Mouse (Mus musculus): ENCODE measurements around the gene Hdac9. TPM values are rescaled to one million over a fixed set of nuclear protein-coding genes. Genes with fewer than 3 reads are reported as not detected.
A peak's percentile ranks its signal among the peaks of the same experiment; 100 is the strongest.

Hdac9 gene
- polyA plus RNA-seq, 1 experiment from 2014 or later, result 7.6 TPM

DNA sequence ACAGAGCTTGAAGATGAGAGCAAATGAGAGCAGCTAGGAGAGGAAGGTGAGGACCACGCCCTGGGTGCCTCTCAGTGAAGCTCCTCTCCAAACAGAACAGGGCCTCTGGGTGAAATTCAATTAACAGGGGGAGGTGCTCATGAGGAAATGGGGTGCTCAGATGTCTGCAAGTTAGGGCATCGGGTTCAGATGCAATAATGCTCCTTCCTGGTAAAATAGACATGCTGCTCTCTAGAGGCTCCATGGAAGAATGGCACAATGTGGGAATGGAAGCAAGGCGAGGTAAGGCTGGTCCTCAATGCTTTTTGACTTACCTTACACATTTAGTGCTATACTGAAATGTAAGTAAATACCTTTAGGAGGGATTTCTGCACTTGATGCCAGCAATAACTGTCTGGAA lies 263.3 kb downstream of the Hdac9 start:
- no peaks in the 10 kb centered on the region for H3K36me3 ChIP-seq (ENCODE audit: insufficient read depth)
- H3K9me3 ChIP-seq (ENCODE audit: low read depth, low read length), result no peaks in the 10 kb centered on the region
- ATAC-seq (ENCODE audit: insufficient read depth) (no peak), DNase-seq (no peak)
- H3K27me3 ChIP-seq (ENCODE audit: insufficient read depth, low read length), result no peaks in the 10 kb centered on the region
- H3K9ac ChIP-seq, result no peak overlapping the region
- H3K4me2 ChIP-seq, result no peak overlapping the region
- no peaks in the 10 kb centered on the region for H3K4me1 ChIP-seq (ENCODE audit: insufficient read depth)
- no peak overlapping the region for H3K27ac ChIP-seq (ENCODE audit: low read depth)
- no peak overlapping the region for H3K4me3 ChIP-seq (ENCODE audit: low read depth, low read length)
- TF ChIP-seq CTCF (IDR thresholded peaks at IDR 0.05; ENCODE audit: low read depth), result peak; percentile 46
- 18% methylated on average over 3 of the region's 3 CpGs for WGBS

DNA sequence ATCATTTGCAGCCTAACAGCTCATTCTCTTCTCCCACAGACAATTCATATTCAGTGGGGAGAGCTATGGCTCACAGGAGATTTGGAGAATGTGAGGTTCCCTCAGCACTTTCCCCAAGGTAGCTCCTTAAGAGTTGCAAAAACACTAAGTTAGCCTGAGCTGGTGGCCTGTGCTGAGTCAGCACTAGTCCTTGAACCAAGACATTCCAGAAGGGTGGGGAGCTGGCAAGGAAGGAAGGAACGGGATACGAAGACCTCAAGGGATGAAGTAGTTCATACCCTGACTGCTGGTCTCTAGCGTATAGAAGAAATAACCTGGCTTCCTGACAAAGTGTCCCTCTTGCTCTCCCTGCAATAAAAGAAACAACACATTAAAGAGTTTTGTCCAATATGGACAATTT lies 268.1 kb downstream of the Hdac9 start:
- Histone ChIP-seq H3K9ac (no peak overlapping the region), H3K4me2 (no peak overlapping the region), H3K36me3 (ENCODE audit: insufficient read depth) (no peaks in the 10 kb centered on the region), H3K4me1 (ENCODE audit: insufficient read depth) (no peaks in the 10 kb centered on the region), H3K4me3 (ENCODE audit: low read depth, low read length) (no peak overlapping the region), H3K27me3 (ENCODE audit: insufficient read depth, low read length) (no peaks in the 10 kb centered on the region), H3K27ac (ENCODE audit: low read depth) (no peak overlapping the region), H3K9me3 (ENCODE audit: low read depth, low read length) (no peaks in the 10 kb centered on the region)
- ATAC-seq (ENCODE audit: insufficient read depth), result no peak
- WGBS, result 58% methylated on average over 3 of the region's 3 CpGs
- no peak for DNase-seq
- TF ChIP-seq CTCF (IDR thresholded peaks at IDR 0.05; ENCODE audit: low read depth), result no peak

DNA sequence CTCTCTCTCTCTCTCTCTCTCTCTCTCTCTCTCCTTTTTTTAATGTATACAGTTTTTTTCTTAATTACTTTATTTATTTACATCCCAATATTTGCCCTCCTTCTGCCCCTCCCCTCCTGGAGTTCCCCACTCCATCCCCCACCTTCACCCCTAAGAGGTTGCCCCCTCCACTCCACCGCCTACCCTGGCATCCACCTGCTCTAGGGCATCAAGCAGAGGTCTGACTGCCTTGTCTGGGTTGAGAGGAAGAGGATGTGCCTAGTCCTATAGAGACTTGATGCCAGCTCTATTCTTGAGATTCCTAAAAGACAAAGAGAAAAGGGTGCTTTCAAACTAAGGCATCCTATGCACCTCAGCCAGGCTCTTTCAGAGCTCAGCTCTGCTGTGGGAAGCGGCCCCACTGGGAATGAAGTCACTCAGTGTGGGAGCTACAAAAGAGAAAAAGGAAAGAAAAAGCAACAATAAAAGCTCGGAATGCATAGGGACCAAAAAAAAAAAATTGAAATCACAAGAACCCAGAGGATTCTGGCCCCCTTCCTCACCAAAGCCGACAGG lies 275.1 kb downstream of the Hdac9 start:
- Histone ChIP-seq H3K4me2 (no peak overlapping the region), H3K9ac (no peak overlapping the region), H3K4me1 (ENCODE audit: insufficient read depth) (no peaks in the 10 kb centered on the region), H3K9me3 (ENCODE audit: low read depth, low read length) (no peaks in the 10 kb centered on the region), H3K27ac (ENCODE audit: low read depth) (no peak overlapping the region), H3K4me3 (ENCODE audit: low read depth, low read length) (no peak overlapping the region), H3K36me3 (ENCODE audit: insufficient read depth) (no peaks in the 10 kb centered on the region), H3K27me3 (ENCODE audit: insufficient read depth, low read length) (no peaks in the 10 kb centered on the region)
- WGBS, result 76% methylated on average over 4 of the region's 4 CpGs
- TF ChIP-seq CTCF (IDR thresholded peaks at IDR 0.05; ENCODE audit: low read depth), result no peak
- no peak for DNase-seq
- ATAC-seq (ENCODE audit: insufficient read depth), result no peak

DNA sequence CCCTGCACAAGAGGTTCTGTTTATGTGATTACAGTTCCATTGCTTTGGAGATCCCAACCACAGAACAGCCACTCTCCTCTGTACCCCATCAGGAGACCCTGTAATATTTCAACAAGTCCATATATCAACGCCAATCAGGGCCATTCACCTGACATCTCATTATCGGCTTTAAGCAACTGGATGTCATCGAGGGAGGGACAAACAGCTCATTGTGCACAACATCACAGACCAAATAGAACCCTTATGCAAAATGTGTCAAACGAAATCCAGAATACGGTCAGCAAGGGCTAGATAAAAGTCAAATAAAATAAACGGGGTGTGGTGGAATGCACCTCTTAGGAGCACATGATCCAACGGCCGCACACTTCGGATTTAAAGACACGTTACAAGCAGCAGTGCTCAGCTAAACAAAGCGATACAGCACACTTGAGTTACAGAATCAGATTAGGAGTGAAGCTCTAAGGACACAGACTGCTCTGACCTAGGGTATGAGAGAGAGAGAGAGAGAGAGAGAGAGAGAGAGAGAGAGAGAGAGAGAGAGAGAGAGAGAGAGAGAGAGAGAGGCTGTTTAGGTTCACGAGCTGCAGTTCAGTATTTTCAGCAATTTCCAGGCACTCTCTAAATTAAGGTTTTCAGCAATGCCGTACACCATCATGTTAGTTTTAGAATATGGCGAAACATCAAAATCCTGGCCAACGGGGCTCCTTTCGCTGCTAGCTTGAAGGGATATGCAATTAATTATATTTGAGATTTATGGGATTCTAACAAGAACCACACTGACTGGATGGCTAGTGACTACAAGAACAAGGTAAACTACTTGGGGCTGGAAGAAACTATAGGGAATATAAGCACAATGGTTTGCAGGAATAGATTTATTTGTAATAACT lies 279.4 kb downstream of the Hdac9 start:
- Histone ChIP-seq H3K9me3 (ENCODE audit: low read depth, low read length) (no peaks in the 10 kb centered on the region), H3K4me2 (no peak overlapping the region), H3K27me3 (ENCODE audit: insufficient read depth, low read length) (no peaks in the 10 kb centered on the region), H3K36me3 (ENCODE audit: insufficient read depth) (no peaks in the 10 kb centered on the region), H3K9ac (no peak overlapping the region), H3K4me3 (ENCODE audit: low read depth, low read length) (no peak overlapping the region), H3K4me1 (ENCODE audit: insufficient read depth) (no peaks in the 10 kb centered on the region), H3K27ac (ENCODE audit: low read depth) (no peak overlapping the region)
- 35% methylated on average over 16 of the region's 16 CpGs for WGBS
- ATAC-seq (ENCODE audit: insufficient read depth), result no peak
- DNase-seq, result no peak
- no peak for TF ChIP-seq CTCF (IDR thresholded peaks at IDR 0.05; ENCODE audit: low read depth)

DNA sequence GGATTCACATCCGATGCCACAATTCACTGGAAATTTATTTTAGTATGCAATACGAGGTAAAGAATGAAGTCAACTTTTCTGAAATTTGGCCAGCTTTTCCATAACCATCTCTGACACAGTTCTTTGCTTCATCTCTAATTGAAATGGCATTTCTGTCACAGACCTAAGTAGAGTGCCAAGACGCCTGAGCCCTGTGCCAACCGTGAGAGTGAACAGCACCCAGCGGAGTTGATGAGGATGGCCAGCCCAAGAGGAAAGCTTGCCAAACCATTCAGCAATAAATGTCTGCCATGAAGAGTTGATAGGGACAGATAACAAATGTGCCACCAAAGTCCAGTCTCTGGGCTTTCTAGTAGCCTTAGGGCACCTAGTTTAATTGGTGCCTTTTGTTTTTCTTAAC lies 297.8 kb downstream of the Hdac9 start:
- H3K4me3 ChIP-seq (ENCODE audit: low read depth, low read length), result no peak overlapping the region
- H3K9ac ChIP-seq, result no peak overlapping the region
- no peaks in the 10 kb centered on the region for H3K27me3 ChIP-seq (ENCODE audit: insufficient read depth, low read length)
- no peaks in the 10 kb centered on the region for H3K4me1 ChIP-seq (ENCODE audit: insufficient read depth)
- 78% methylated on average over 5 of the region's 5 CpGs for WGBS
- ATAC-seq (ENCODE audit: insufficient read depth) (no peak), DNase-seq (no peak)
- H3K4me2 ChIP-seq, result no peak overlapping the region
- H3K36me3 ChIP-seq (ENCODE audit: insufficient read depth), result no peaks in the 10 kb centered on the region
- H3K27ac ChIP-seq (ENCODE audit: low read depth), result no peak overlapping the region
- TF ChIP-seq CTCF (IDR thresholded peaks at IDR 0.05; ENCODE audit: low read depth), result no peak
- no peaks in the 10 kb centered on the region for H3K9me3 ChIP-seq (ENCODE audit: low read depth, low read length)

DNA sequence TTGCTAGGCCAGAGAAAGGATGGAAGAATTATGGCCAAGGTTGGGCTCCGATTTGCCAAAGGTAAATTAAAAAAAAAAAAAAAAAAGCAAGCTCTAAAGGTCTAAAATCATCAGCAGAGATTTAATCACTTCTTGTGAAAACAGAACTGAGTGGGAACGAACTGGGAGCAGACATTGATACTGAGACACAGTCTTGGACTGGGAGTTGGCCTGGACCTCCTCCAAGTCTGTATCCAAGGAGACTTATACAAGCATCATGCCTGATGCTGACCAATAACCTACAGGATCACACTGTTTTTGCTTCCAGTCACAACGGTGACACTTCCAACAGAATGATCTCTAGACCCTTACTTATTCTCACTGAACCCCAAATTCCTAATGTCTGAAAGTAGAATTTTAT lies 298.6 kb downstream of the Hdac9 start:
- Histone ChIP-seq H3K9me3 (ENCODE audit: low read depth, low read length) (no peaks in the 10 kb centered on the region), H3K36me3 (ENCODE audit: insufficient read depth) (no peaks in the 10 kb centered on the region), H3K27me3 (ENCODE audit: insufficient read depth, low read length) (no peaks in the 10 kb centered on the region), H3K9ac (no peak overlapping the region), H3K4me2 (no peak overlapping the region), H3K4me1 (ENCODE audit: insufficient read depth) (no peaks in the 10 kb centered on the region), H3K4me3 (ENCODE audit: low read depth, low read length) (no peak overlapping the region), H3K27ac (ENCODE audit: low read depth) (no peak overlapping the region)
- DNase-seq, result peak; percentile 44
- WGBS, result 60% methylated on average over 3 of the region's 3 CpGs
- TF ChIP-seq CTCF (IDR thresholded peaks at IDR 0.05; ENCODE audit: low read depth), result no peak
- no peak for ATAC-seq (ENCODE audit: insufficient read depth)

DNA sequence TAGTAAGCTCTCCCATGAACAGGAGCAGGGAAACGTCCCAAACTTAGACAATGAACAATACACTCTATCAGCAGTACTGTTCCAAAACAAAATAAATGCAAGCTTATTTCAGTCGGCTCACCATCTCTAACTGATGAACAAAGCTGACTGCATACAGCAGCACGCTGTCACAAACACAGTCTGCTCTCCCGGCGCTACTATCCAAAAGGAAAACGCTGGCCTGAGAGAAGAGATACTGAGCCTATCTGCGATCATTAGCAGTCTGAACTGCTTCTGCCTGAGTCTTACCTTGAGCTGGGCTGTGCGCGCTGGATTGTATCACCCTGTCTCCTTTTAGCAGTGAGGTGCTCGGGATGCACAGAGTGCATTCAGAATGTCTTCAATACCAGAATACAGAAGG lies 299.1 kb downstream of the Hdac9 start:
- no peaks in the 10 kb centered on the region for H3K4me1 ChIP-seq (ENCODE audit: insufficient read depth)
- no peak overlapping the region for H3K4me3 ChIP-seq (ENCODE audit: low read depth, low read length)
- no peak overlapping the region for H3K4me2 ChIP-seq
- no peaks in the 10 kb centered on the region for H3K36me3 ChIP-seq (ENCODE audit: insufficient read depth)
- H3K27ac ChIP-seq (ENCODE audit: low read depth), result no peak overlapping the region
- H3K27me3 ChIP-seq (ENCODE audit: insufficient read depth, low read length), result no peaks in the 10 kb centered on the region
- DNase-seq (no peak), ATAC-seq (ENCODE audit: insufficient read depth) (no peak)
- TF ChIP-seq CTCF (IDR thresholded peaks at IDR 0.05; ENCODE audit: low read depth), result no peak
- H3K9ac ChIP-seq, result no peak overlapping the region
- no peaks in the 10 kb centered on the region for H3K9me3 ChIP-seq (ENCODE audit: low read depth, low read length)
- WGBS, result 66% methylated on average over 10 of the region's 10 CpGs

Measured in lung, embryonic 14.5 days (tissue).